Mouse (Mus musculus) right cerebral cortex, postnatal 4 days (tissue): ENCODE measurements around the gene Usp47.
"Not testable (repeated sequence)": the region's sequence is repeated elsewhere in the genome, so short reads cannot be mapped to it uniquely, and the experiment has no call there.

Source experiments
- DNase-seq: peaks from one replicate; pipeline ENCODE4 v3.0.0-alpha.2; 2022

Gene Usp47

GRCm38 (mm10) chr7:112042758-112043157 is 19.5 kb downstream of the Usp47 start:
- no peak for DNase-seq

GRCm38 (mm10) chr7:112045249-112045648 is 21.9 kb downstream of the Usp47 start:
- no peak for DNase-seq

GRCm38 (mm10) chr7:112045794-112046388 is 22.6 kb downstream of the Usp47 start:
- no peak for DNase-seq

GRCm38 (mm10) chr7:112048643-112049042 is 25.3 kb downstream of the Usp47 start:
- DNase-seq, result no peak

DNA sequence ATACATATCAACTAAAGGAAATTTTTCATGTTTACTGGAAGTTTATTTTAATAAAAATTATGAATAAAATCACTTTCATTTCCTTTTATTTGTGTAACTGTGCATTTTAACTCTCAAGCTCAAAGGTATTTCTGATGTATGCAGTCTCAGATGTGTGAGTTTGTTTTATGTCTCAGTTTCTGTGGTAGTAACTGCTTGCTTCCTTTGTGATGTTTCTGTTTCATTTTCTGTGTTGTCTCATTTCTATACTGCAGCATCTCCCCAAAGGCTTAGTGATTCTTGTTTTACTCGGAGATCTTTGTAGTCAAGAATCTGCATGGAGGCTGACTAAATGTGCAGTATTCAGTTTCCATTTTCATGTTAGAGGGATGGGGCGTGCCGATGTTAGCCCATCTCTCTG is 30.4 kb downstream of the Usp47 start:
- DNase-seq, result no peak

DNA sequence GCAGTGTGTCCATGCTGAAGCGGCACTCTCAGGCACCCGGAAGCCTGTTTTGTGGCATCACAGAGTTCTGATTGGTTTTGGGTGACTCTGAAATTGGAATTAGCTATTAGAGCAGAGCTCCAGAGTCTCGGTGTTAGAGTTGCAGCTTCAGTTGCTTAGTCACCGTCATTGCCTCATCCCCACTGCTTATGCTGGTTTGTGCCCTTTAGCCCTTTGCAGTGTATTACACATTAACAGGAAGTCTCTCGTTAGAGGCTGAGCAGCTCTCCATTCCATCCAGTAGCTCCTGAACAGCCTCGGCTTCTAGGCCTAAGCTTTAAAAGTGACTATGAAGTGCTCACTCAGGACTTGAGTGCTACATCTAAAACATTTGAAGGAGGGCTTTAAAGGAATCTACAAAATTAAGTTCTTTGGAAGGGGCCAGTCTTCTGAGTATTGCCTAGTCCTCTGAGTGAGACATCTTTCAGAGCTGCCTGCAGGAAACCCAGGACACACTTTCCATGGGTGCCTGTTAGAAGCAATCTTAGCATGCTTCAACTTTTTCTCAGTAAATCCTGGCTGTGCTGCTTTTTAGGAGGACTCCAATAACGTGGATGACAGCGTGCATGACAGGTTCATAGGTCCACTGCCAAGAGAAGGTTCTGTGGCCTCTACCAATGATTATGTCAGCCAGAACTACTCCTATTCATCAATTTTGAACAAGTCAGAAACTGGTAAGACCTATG is 32.8 kb downstream of the Usp47 start:
- no peak for DNase-seq

DNA sequence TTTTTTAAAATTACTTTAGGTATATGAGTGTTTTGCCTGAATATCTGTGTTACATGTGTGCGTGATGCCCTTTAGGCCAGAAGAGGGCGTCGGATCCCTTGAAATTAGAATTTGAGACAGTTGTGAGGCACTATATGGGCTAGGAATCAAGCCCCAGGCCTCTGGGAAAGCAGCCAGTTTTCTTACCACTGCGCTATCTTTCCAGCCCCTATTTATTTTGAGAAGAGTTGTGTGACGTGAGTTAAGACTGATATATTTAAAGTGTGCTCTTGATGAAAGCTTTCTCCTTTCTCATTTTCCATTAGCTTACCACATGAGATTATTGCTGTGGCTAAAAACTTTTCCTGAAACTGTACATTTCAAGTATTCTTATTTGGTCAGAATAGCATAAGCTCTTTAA is 51.6 kb downstream of the Usp47 start:
- no peak for DNase-seq

DNA sequence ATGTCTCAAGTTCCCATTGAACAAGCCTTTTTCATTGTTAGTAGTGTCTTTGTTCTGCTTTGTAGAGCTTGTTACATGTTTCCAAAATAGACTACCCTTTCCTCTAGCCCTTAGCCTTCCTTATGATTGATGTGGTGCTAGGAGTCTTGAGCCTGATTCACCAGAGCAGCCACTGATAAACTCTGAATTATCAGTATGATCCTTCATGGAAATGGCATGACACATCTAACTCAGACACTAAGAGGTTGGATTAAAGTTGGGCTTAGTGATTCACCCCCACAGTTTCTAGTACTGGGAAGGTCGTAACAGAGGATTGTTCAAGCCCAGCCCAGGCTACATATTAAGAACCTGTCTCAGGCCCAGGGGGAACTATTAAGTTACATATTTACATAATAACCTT is 59.3 kb downstream of the Usp47 start:
- no peak for DNase-seq

- no peak for DNase-seq
These were observed 60.9 kb downstream of the Usp47 start for GRCm38 (mm10) chr7:112084222-112084621.

DNA sequence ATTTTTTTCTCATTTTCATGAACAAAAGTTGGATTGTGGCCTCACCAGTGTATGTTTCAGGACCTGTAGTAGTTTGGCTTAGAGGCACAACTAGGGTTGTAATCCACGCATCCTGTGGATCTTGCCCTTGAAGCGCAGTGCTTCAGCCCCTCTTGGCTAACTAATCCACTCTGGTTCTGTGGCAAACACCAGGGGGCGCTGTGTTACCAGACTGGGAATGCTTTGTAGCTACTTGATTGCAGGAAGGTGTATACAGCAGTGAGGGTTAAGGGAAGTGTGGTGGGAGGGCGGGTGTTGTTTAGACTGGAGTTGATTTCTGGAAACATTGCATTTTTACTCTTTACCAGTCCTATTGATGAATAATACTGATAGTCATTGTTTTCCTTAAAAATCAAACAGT is 61.8 kb downstream of the Usp47 start:
- peak; percentile 96 for DNase-seq

DNA sequence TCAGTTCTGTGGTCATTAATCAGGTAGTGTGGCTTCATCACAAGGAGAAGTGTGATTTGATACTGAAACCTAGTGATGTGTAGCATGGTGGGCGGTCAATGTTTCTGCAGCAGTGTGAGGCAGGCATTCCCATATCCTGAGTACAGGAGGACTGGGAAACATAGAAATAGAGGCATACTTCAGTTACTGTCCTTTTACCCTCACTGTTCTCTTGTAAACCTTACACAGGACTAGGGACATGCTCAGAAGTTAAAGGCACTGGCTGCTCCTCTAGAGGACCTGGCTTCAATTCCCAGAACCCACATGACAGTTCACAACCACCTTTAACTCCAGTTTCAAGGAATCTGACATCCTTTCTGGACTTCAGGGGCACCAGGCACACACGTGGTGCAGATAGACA is 62.9 kb downstream of the Usp47 start:
- no peak for DNase-seq

DNA sequence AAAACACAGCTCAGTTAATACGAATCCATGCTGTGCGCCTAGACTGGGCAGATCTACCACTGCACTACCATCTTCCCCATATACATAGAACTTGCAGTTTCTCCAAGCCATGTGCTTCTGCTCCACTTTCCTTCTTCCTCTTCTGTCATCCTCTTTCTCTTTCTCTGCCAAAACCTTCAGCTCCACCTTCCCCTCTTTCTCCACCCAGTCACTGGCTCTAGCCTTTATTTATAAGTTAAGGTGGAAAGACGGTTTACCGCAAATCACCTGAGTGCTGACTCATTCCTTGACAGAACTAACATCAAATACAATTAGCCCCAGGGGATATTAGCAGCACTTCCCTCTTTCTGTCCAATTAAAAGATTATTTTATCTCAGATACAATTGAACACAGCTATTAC is 71.6 kb downstream of the Usp47 start:
- not testable (repeated sequence) for DNase-seq

DNA sequence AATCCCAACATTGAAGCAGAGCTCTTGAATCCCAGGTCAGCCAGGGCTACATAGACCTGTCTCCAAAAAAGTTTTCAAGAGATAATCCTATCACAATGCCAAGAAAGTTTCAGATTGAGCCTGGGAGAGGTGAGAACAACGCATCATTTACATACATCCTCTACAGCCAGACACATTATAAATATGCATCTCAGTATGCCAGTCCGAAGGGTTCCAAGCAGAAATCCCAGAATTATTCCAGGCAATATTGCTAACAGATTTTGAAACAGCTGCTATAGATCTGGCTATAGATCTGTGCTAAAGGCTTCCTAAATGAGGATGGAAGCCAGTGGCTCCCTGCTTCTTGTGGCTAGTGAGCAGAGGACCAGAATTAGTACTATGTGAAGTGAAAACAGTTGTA is 77.6 kb downstream of the Usp47 start:
- no peak for DNase-seq

DNA sequence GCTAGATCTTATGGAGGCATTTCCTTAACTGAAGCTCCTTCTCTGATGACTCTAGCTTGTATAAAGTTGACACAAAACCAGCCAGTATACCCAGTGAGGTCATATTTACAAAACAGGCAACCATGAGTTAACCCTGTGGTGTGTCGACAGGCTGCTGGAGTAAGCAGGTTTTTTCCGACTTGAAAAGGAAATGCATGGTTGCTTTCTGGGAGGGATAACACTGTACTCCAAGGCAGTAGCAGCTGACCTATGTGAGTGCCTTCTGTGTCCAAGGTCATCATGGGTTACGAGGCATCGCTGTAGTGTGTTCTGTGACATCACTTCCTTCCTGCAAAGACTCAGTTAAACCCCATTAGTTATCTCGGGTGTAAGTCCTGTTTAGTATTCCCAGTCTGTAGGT is 79.6 kb downstream of the Usp47 start:
- DNase-seq, result no peak

DNA sequence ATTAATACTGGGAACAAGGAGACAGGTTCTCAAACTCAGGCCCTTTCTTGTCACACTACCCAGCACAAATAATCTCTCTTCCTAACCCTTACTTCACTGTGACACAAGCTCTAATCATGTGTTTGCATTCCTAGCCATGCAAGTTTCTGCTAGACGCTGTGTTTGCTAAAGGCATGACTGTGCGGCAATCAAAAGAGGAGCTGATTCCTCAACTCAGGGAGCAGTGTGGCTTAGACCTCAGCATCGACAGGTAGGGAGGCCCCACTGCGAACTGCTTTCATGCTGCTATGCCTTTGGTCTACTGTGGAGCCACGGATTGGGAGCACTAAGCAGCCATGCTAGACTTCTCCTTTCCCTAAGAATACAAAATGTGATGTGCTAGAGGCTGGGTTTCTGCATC is 80.5 kb downstream of the Usp47 start:
- no peak for DNase-seq

DNA sequence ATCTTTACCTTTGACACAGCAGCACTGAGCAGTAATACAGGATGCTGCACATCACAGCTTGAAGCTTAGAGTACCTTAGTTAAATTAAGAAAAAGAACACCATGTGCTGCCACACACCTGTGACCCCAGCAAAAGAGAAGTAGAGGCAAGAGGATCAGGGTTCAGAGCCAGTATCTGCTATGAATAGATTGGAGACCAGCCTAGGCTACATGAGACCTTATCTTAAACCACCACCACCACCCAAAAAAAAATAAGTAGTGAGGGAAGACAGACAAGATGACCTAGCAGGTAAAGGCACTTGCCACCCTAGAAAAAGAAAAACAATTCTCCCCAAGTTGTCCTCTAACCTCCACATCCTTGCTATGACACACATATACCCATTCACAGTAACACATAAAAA is 85.5 kb downstream of the Usp47 start:
- DNase-seq, result no peak

DNA sequence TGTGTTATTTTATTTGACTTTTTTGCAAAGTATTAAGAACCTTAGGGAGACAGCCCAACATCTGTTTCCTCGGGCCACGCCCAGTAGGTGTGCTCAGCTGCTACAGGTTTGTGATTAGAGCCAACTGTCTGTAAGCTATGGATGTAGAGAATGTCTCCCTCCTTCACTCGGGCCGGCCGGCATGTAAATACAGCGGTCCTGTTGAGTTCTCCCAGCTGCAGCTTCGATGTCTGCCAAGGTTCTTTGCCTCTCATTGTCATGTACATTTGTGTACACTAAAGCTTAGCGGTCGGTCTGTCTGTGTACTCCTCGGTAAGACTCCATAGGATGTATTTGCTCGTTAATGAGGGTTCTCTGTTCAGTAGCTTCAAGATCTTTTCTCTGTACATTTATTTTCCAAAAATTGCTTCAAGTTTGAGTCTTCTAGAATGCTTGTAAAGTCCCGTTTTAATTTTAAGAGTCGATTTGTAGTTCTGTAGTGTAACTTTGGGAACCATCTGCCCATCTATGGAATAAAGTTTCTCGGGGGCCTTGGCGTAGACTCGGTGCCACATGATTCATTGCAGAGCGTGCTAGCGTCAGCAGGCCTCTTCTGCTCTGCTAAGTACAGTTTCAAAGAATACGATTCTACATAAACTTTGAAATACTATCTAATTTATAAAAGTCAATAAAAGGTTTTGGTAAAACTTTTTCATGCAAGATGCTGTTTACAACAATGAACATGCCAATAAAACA is 87.5 kb downstream of the Usp47 start:
- DNase-seq, result no peak

DNA sequence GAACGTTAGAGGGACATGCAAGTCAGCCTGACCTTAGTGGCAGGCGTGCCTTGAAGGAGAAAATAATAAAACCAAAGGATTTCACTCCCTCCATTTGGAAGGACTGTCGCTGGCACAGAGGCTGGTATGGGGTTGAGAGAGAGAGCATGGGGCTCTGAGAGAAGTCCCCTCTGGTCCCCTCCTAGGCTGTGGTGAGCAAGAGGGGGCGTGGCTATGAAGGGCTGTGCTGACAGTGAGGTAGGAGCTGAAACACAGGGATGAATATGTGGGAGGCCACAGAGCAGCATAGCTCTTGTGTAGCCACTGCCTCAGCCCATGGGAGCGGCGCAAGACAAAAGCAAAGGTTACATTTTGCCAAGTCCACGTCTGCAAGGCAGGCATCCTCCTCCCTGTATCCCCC is 94.2 kb downstream of the Usp47 start:
- DNase-seq, result no peak

GRCm38 (mm10) chr7:112118086-112118485 is 94.8 kb downstream of the Usp47 start:
- no peak for DNase-seq

- no peak for DNase-seq
These were observed 95.9 kb downstream of the Usp47 start for GRCm38 (mm10) chr7:112119248-112119647.

- no peak for DNase-seq
These were observed 97.8 kb downstream of the Usp47 start for GRCm38 (mm10) chr7:112120861-112121810.

- no peak for DNase-seq
These were observed 98.7 kb downstream of the Usp47 start for GRCm38 (mm10) chr7:112121866-112122500.

GRCm38 (mm10) chr7:112123612-112124011 is 100.3 kb downstream of the Usp47 start:
- no peak for DNase-seq
